Mouse (Mus musculus) spleen, adult 18-20 months (tissue): ENCODE results near the gene Gata1.
"Not testable (repeated sequence)": the region's sequence is repeated elsewhere in the genome, so short reads cannot be mapped to it uniquely, and the experiment has no call there.

Source experiments
- DNase-seq, 2 experiments: peaks; one replicate each; pipeline ENCODE4 v3.0.0; 2022; ENCODE audit warnings: mixed read lengths in 2 of 2

Gene Gata1

GRCm38 (mm10) chrX:7963829-7964626 is 13.8 kb downstream of the Gata1 start:
- DNase-seq: no peak

GRCm38 (mm10) chrX:7958868-7959267 is 19.0 kb downstream of the Gata1 start:
- DNase-seq: no peak

- DNase-seq: no peak
Observed at GRCm38 (mm10) chrX:7950091-7950490, 27.8 kb downstream of the Gata1 start.

- DNase-seq: peak; percentile 73 to 81
Observed at GRCm38 (mm10) chrX:7947900-7948492, 29.9 kb downstream of the Gata1 start.

GRCm38 (mm10) chrX:7947108-7947899 is 30.6 kb downstream of the Gata1 start, which contains the start of gene Hdac6:
Hdac6 (minus strand) TSS chrX:7947889.
- DNase-seq: peak in 1 of 2 experiments; percentile 2

- no peak for DNase-seq
Observed at GRCm38 (mm10) chrX:7945618-7946017, 32.3 kb downstream of the Gata1 start.

- no peak for DNase-seq
Observed at GRCm38 (mm10) chrX:7937667-7938066, 40.2 kb downstream of the Gata1 start.

- no peak for DNase-seq
Observed at GRCm38 (mm10) chrX:7936874-7937273, 41.0 kb downstream of the Gata1 start.

GRCm38 (mm10) chrX:7928270-7928790 is 49.5 kb downstream of the Gata1 start, which contains the start of gene Eras:
Eras (minus strand) TSS chrX:7928607.
- DNase-seq: no peak

- DNase-seq: no peak
Observed at GRCm38 (mm10) chrX:7927116-7927515, 50.8 kb downstream of the Gata1 start.

GRCm38 (mm10) chrX:7926266-7926665 is 51.6 kb downstream of the Gata1 start:
- no peak for DNase-seq

- no peak for DNase-seq
Observed at GRCm38 (mm10) chrX:7922032-7922431, 55.8 kb downstream of the Gata1 start.

- DNase-seq: no peak
Observed at GRCm38 (mm10) chrX:7919601-7920383, 58.1 kb downstream of the Gata1 start, which contains the start of gene Pcsk1n. Pcsk1n (plus strand) TSS chrX:7919822.

GRCm38 (mm10) chrX:7917960-7918359 is 59.9 kb downstream of the Gata1 start:
- DNase-seq: not testable (repeated sequence)

GRCm38 (mm10) chrX:7915669-7916068 is 62.2 kb downstream of the Gata1 start:
- peak; percentile 7 to 20 for DNase-seq

- DNase-seq: no peak
Observed at GRCm38 (mm10) chrX:7910473-7910872, 67.4 kb downstream of the Gata1 start.
